ENCODE assay signal across 35 mouse cellular contexts in the genomic region with DNA sequence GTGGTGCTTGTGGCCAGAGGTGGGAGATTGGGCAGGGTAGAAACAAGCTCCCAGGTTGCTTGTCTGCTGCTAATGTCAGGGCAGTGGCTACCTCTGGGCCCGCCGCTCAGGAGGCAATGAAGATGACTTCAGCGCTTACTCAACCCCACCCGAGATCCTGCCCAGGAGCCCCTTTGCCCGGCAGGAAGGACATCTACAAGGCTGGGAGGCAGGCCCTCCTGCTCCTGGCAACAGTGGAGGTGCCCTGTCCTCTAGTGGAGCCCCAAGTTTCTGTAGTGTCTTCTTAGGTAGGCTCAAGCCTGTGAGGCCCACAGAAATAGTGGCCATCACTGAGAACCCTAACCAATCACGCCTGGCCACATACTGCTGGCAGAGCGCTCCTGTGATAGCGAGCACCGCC. TPM values are rescaled to one million over a fixed set of nuclear protein-coding genes. Genes with fewer than 3 reads are reported as not detected.
DNase-seq lines count a peak whose midpoint lies in the region; ATAC-seq and TF ChIP-seq lines count a peak whose summit lies in the region.
"Had no signal": no experiment of that assay in that cellular context is flagged by ENCODE, and none has a peak within 500 bp of the region (broad histone marks: within the 10 kb centered on the region; RNA-seq: fewer than 3 reads in every experiment).

No protein-coding gene starts in this region.

- no peaks in the 10 kb centered on the region for H3K9me3 ChIP-seq in heart, embryonic 14.5 days (ENCODE audit: control insufficient read depth, low read length)
- H3K9me3 ChIP-seq: embryonic facial prominence, embryonic 13.5 days; hindbrain, embryonic 13.5 days; limb, embryonic 10.5 days; limb, embryonic 15.5 days; neural tube, embryonic 12.5 days had no signal

- no peak overlapping the region for H3K4me3 ChIP-seq in heart, adult 2 months
- H3K4me3 ChIP-seq in heart, embryonic 14.5 days (ENCODE audit: control insufficient read depth in 1 of 2, insufficient read depth in 1 of 2, low read depth in 1 of 2, low read length in 2 of 2), result no peak overlapping the region
- H3K4me3 ChIP-seq: embryonic facial prominence, embryonic 13.5 days; erythroblast, embryonic 14.5 days; hindbrain, embryonic 13.5 days; limb, embryonic 10.5 days; limb, embryonic 15.5 days; neural tube, embryonic 12.5 days had no signal

- no peaks in the 10 kb centered on the region for H3K36me3 ChIP-seq in heart, adult 2 months (ENCODE audit: control insufficient read depth, insufficient read depth, low read length)
- H3K36me3 ChIP-seq in heart, embryonic 14.5 days (ENCODE audit: control insufficient read depth, insufficient read depth, low read length), result peaks cover 54% of the 10 kb centered on the region

- DNase-seq in heart, adult 2 months, result no peak
- DNase-seq in heart, postnatal 36 days, result no peak
- DNase-seq in heart, postnatal 14 days, result no peak
- DNase-seq in testis, postnatal 10 days (ENCODE audit: low spot score), result peak; percentile 36
- DNase-seq in testis, postnatal 14 days (ENCODE audit: low spot score), result no peak
- DNase-seq in gastrocnemius, postnatal 14 days, result no peak
- DNase-seq: adrenal gland, postnatal 14 days; cerebellum, adult 11 months; cerebellum, postnatal 10 days; gastrocnemius, postnatal 10 days; kidney, adult 9 months; kidney, postnatal 14 days; layer of hippocampus, adult 9-11 months; lung, embryonic 14.5 days; lung, postnatal 14 days; right cerebral cortex, postnatal 4 days had no signal

- no peaks in the 10 kb centered on the region for H3K79me2 ChIP-seq in heart, adult 2 months (replicated peaks; ENCODE audit: control insufficient read depth, insufficient read depth, low read length)

- TF ChIP-seq POLR2A in heart, adult 2 months (IDR thresholded peaks at IDR 0.05; ENCODE audit: insufficient read depth, low read depth, low read length), result no peak

- 63% methylated on average over 9 of the region's 9 CpGs for WGBS in heart, adult 2 months
- 69% methylated on average over 9 of the region's 9 CpGs for WGBS in heart, embryonic 14.5 days

- no peak for ATAC-seq in heart, embryonic 14.5 days (ENCODE audit: insufficient number of reproducible peaks, insufficient read depth, low FRiP score, low read depth)
- ATAC-seq: CD4-positive, CD25-positive, alpha-beta regulatory T cell, adult 4 months; intestine, embryonic 16.5 days; midbrain, embryonic 16.5 days had no signal

- no peak overlapping the region for H3K9ac ChIP-seq in heart, adult 2 months (ENCODE audit: low read depth, low read length)
- peak overlapping the region; percentile 73; the same call in 1 of the 2 replicates for H3K9ac ChIP-seq in heart, embryonic 14.5 days (ENCODE audit: low read length)
- H3K9ac ChIP-seq: embryonic facial prominence, embryonic 13.5 days; hindbrain, embryonic 13.5 days; limb, embryonic 15.5 days; liver, embryonic 14.5 days; lung, embryonic 14.5 days; neural tube, embryonic 12.5 days had no signal

- H3K4me2 ChIP-seq in heart, embryonic 14.5 days (ENCODE audit: low read length), result peak overlapping the region; percentile 67
- H3K4me2 ChIP-seq: embryonic facial prominence, embryonic 13.5 days; hindbrain, embryonic 13.5 days; limb, embryonic 15.5 days; lung, embryonic 14.5 days; neural tube, embryonic 12.5 days had no signal

- no peak for TF ChIP-seq EP300 in heart, adult 2 months (IDR thresholded peaks at IDR 0.05; ENCODE audit: insufficient read depth, low read depth, low read length)

- peaks cover 6% of the 10 kb centered on the region; the same call in 1 of the 2 replicates for H3K4me1 ChIP-seq in heart, adult 2 months (ENCODE audit: control insufficient read depth, insufficient read depth, low read length)
- peaks cover 42 to 43% of the 10 kb centered on the region in 2 experiments for H3K4me1 ChIP-seq in heart, embryonic 14.5 days (ENCODE audit: control insufficient read depth in 2 of 2, insufficient read depth in 2 of 2, low read length in 2 of 2)

- intact Hi-C loops in heart, adult 2 months (cut with DNase I), result no loop called here
- intact Hi-C loops in heart, postnatal 36 days (cut with DNase I), result no loop called here
- intact Hi-C loops in heart, postnatal 14 days (cut with DNase I), result no loop called here
- intact Hi-C loops in gastrocnemius, postnatal 14 days (cut with DNase I; ENCODE audit: low total_unique reads), result no loop called here

- no peak for TF ChIP-seq CTCF in heart, adult 2 months (IDR thresholded peaks at IDR 0.05)

- peak overlapping the region; percentile 84 for H3K27ac ChIP-seq in heart, adult 2 months
- H3K27ac ChIP-seq in heart, embryonic 14.5 days (replicated peaks in 1 of 2; ENCODE audit: control insufficient read depth in 1 of 2, insufficient read depth in 1 of 2, low read depth in 2 of 2, low read length in 2 of 2), result peak overlapping the region in 1 of 2 experiments; percentile 99; a peak in 2 of 4 replicates
- H3K27ac ChIP-seq: embryonic facial prominence, embryonic 13.5 days; hindbrain, embryonic 13.5 days; limb, embryonic 10.5 days; limb, embryonic 15.5 days; liver, embryonic 14.5 days; neural tube, embryonic 12.5 days; stomach, postnatal 0 days had no signal

- H3K27me3 ChIP-seq in heart, adult 2 months (ENCODE audit: control insufficient read depth, insufficient read depth, low read length), result no peaks in the 10 kb centered on the region
- no peaks in the 10 kb centered on the region for H3K27me3 ChIP-seq in heart, embryonic 14.5 days (ENCODE audit: control insufficient read depth, insufficient read depth, low read length)
- H3K27me3 ChIP-seq: embryonic facial prominence, embryonic 13.5 days; hindbrain, embryonic 13.5 days; limb, embryonic 15.5 days; neural tube, embryonic 12.5 days had no signal

RNA-seq across cellular contexts. Expression of gene Doc2g, which starts 2.0 kb away (rescaled TPM):
- total RNA-seq in heart, adult 2 months (2021), result 100 to 1,000 TPM; 193 to 236 TPM
- 432 and 597 TPM in 2 replicates for polyA plus RNA-seq in heart, adult 2 months (2012; rRNA removed)
- 100 to 1,000 TPM; 174 to 196 TPM for total RNA-seq in heart, postnatal 36 days (2021)
- polyA plus RNA-seq in heart, embryonic 14.5 days (2014; fragmentation: Nextera tagmentation; extraction: Ambion mirVana), result 85.2 and 90.7 TPM in 2 replicates
- 10 to 100 TPM; 73.8 to 83.6 TPM for total RNA-seq in heart, postnatal 14 days (2021)
- total RNA-seq in gastrocnemius, postnatal 14 days (2021), result under 1 TPM; 0.57 to 0.84 TPM

RNA-seq across cellular contexts. Expression of gene Gm49405, which starts 4.7 kb away (rescaled TPM):
- total RNA-seq in heart, adult 2 months (2021), result 1 to 10 TPM; 1.0 to 1.7 TPM
- 11.0 TPM in 2 replicates for polyA plus RNA-seq in heart, adult 2 months (2012; rRNA removed)
- 1 to 10 TPM; 1.3 to 1.4 TPM for total RNA-seq in heart, postnatal 36 days (2021)
- polyA plus RNA-seq in heart, embryonic 14.5 days (2014; fragmentation: Nextera tagmentation; extraction: Ambion mirVana), result 4.3 and 4.6 TPM in 2 replicates
- total RNA-seq in heart, postnatal 14 days (2021), result 1 to 10 TPM; 2.0 to 2.6 TPM
- under 1 TPM; 0.18 to 0.31 TPM for total RNA-seq in gastrocnemius, postnatal 14 days (2021)

RNA-seq across cellular contexts. Expression of gene Nudt8, which starts 4.7 kb away (rescaled TPM):
- 100 to 1,000 TPM; 136 to 149 TPM for total RNA-seq in heart, adult 2 months (2021)
- 46.4 and 61.9 TPM in 2 replicates for polyA plus RNA-seq in heart, adult 2 months (2012; rRNA removed)
- total RNA-seq in heart, postnatal 36 days (2021), result 100 to 1,000 TPM; 126 to 140 TPM
- polyA plus RNA-seq in heart, embryonic 14.5 days (2014; fragmentation: Nextera tagmentation; extraction: Ambion mirVana), result 73.2 and 74.1 TPM in 2 replicates
- 10 to 100 TPM; 66.8 to 69.4 TPM for total RNA-seq in heart, postnatal 14 days (2021)
- 10 to 100 TPM; 19.2 to 19.6 TPM for total RNA-seq in gastrocnemius, postnatal 14 days (2021)

RNA-seq across cellular contexts. Expression of gene Ndufv1, which starts 7.5 kb away (rescaled TPM):
- total RNA-seq in heart, adult 2 months (2021), result 1,000 to 10,000 TPM; 1,031 to 1,231 TPM
- polyA plus RNA-seq in heart, adult 2 months (2012; rRNA removed), result 1,078 and 1,145 TPM in 2 replicates
- 1,000 to 10,000 TPM; 1,111 to 1,164 TPM for total RNA-seq in heart, postnatal 36 days (2021)
- 552 and 561 TPM in 2 replicates for polyA plus RNA-seq in heart, embryonic 14.5 days (2014; fragmentation: Nextera tagmentation; extraction: Ambion mirVana)
- total RNA-seq in heart, postnatal 14 days (2021), result 1,000 to 10,000 TPM; 1,061 to 1,067 TPM
- total RNA-seq in gastrocnemius, postnatal 14 days (2021), result 100 to 1,000 TPM; 365 to 434 TPM

RNA-seq across cellular contexts. Expression of gene Tbx10, which starts 12.5 kb away (rescaled TPM):
- total RNA-seq in heart, adult 2 months (2021), result not detected
- 0.14 TPM in 1 of 2 replicates, not detected in the other for polyA plus RNA-seq in heart, adult 2 months (2012; rRNA removed)
- total RNA-seq in heart, postnatal 36 days (2021), result not detected
- not detected in 2 replicates for polyA plus RNA-seq in heart, embryonic 14.5 days (2014; fragmentation: Nextera tagmentation; extraction: Ambion mirVana)
- total RNA-seq in heart, postnatal 14 days (2021), result not detected
- total RNA-seq in gastrocnemius, postnatal 14 days (2021), result not detected
- total RNA-seq: adrenal gland, postnatal 14 days; common myeloid progenitor, adult 5-6 weeks; gastrocnemius, postnatal 10 days; granulocyte monocyte progenitor cell, adult 5-6 weeks; left cerebral cortex, postnatal 10 days had no signal
- polyA plus RNA-seq: CD4-positive, CD25-positive, alpha-beta regulatory T cell, adult 4 months; embryonic facial prominence, embryonic 13.5 days; erythroblast, embryonic 14.5 days; forebrain, embryonic 11.5 days; limb, embryonic 15.5 days; lung, embryonic 14.5 days; midbrain, embryonic 16.5 days; neural tube, embryonic 12.5 days; spleen, adult 2 months; stomach, postnatal 0 days; thymus, postnatal 0 days; urinary bladder, adult 2 months had no signal

Comparison
In these comparisons a context has a peak if more than half of its experiments do, and no peak if none do; other contexts are left out.
1. RNA of gene Doc2g, which starts 2.0 kb away (total RNA-seq): 193 to 236 TPM in heart, adult 2 months, 174 to 196 TPM in heart, postnatal 36 days and 73.8 to 83.6 TPM in heart, postnatal 14 days; 0.57 to 0.84 TPM in gastrocnemius, postnatal 14 days; every median in the first group is over 10 times any median in the second.